Mouse (Mus musculus): ENCODE measurements around the gene Cd276. TPM values are rescaled to one million over a fixed set of nuclear protein-coding genes. Genes with fewer than 3 reads are reported as not detected.

The Cd276 gene
- total RNA-seq, 4 experiments from 2014 or later, result 10.2 to 13.1 (median 10.8) TPM

GRCm38 (mm10) chr9:58549694-58550093 is 5.5 kb downstream of the Cd276 start:
- DNase-seq, result no peak

- DNase-seq, result no peak
Measured at GRCm38 (mm10) chr9:58548897-58549296, 6.3 kb downstream of the Cd276 start.

GRCm38 (mm10) chr9:58546630-58547360 is 8.4 kb downstream of the Cd276 start:
- DNase-seq, result no peak

GRCm38 (mm10) chr9:58545428-58545827 is 9.8 kb downstream of the Cd276 start:
- no peak for DNase-seq

GRCm38 (mm10) chr9:58544879-58545324 is 10.3 kb downstream of the Cd276 start:
- no peak for DNase-seq

GRCm38 (mm10) chr9:58541895-58542338 is 13.3 kb downstream of the Cd276 start:
- DNase-seq, result peak; percentile 84

GRCm38 (mm10) chr9:58539886-58540285 is 15.4 kb downstream of the Cd276 start:
- no peak for DNase-seq

- no peak for DNase-seq
Measured at GRCm38 (mm10) chr9:58537774-58538173, 17.5 kb downstream of the Cd276 start.

GRCm38 (mm10) chr9:58535447-58536134 is 19.6 kb downstream of the Cd276 start:
- no peak for DNase-seq

GRCm38 (mm10) chr9:58534766-58535165 is 20.5 kb downstream of the Cd276 start:
- no peak for DNase-seq

GRCm38 (mm10) chr9:58533322-58533721 is 21.9 kb downstream of the Cd276 start:
- no peak for DNase-seq

- no peak for DNase-seq
Measured at GRCm38 (mm10) chr9:58532236-58532635, 23.0 kb downstream of the Cd276 start.

GRCm38 (mm10) chr9:58530407-58530806 is 24.8 kb downstream of the Cd276 start:
- no peak for DNase-seq

GRCm38 (mm10) chr9:58527841-58528240 is 27.4 kb downstream of the Cd276 start:
- no peak for DNase-seq

GRCm38 (mm10) chr9:58525108-58525507 is 30.1 kb downstream of the Cd276 start:
- no peak for DNase-seq

- DNase-seq, result no peak
Measured at GRCm38 (mm10) chr9:58521883-58522423, 33.3 kb downstream of the Cd276 start.

GRCm38 (mm10) chr9:58520816-58521581 is 34.2 kb downstream of the Cd276 start:
- no peak for DNase-seq

GRCm38 (mm10) chr9:58519953-58520352 is 35.3 kb downstream of the Cd276 start:
- DNase-seq, result no peak

GRCm38 (mm10) chr9:58517866-58518750 is 37.1 kb downstream of the Cd276 start:
- DNase-seq, result no peak

GRCm38 (mm10) chr9:58516480-58516879 is 38.8 kb downstream of the Cd276 start:
- no peak for DNase-seq

GRCm38 (mm10) chr9:58513749-58514148 is 41.5 kb downstream of the Cd276 start:
- DNase-seq, result no peak

GRCm38 (mm10) chr9:58510452-58510851 is 44.8 kb downstream of the Cd276 start:
- DNase-seq, result no peak

Data from adrenal gland, adult 8-10 months (tissue).